Mouse (Mus musculus) lung, embryonic 16.5 days (tissue): ENCODE measurements at regions not wholly inside any gene's neighbourhood (a gene's known extent, or its start where the extent isn't known, plus 50 kb on each side); places are given as distances from the start of the nearest gene placed in this dataset.
"Not testable (repeated sequence)": the region's sequence is repeated elsewhere in the genome, so short reads cannot be mapped to it uniquely, and the experiment has no call there.

Source experiments
- ATAC-seq: fragments of 200-750 bp; cut with Nextera tagmentation; 2 replicates; pipeline ENCODE4 v1.8.0; 2017; ENCODE audit warnings: low read depth, mild to moderate bottlenecking, moderate library complexity
- H3K27ac ChIP-seq: fragments of 300-500 bp; sonication (generic); 2 replicates; pipeline ENCODE4 v1.5.1; 2014; ENCODE audit warnings: mild to moderate bottlenecking, control low read depth, low read length
- H3K27me3 ChIP-seq: fragments of 300-500 bp; sonication (generic); 2 replicates; pipeline ENCODE4 v1.6.1; 2014; ENCODE audit warnings: low read depth, low read length, mixed read lengths; ENCODE audit not compliant: control insufficient read depth, insufficient read depth
- H3K36me3 ChIP-seq: fragments of 300-500 bp; sonication (generic); 2 replicates; pipeline ENCODE4 v1.6.1; 2014; ENCODE audit warnings: low read length; ENCODE audit not compliant: control insufficient read depth, insufficient read depth
- H3K4me1 ChIP-seq: fragments of 300-500 bp; sonication (generic); replicated peaks from 2 replicates; pipeline ENCODE4 v1.6.1; 2014; ENCODE audit warnings: low read length, mixed read lengths; ENCODE audit not compliant: control insufficient read depth, insufficient read depth
- H3K4me2 ChIP-seq: fragments of 300-500 bp; sonication (generic); 2 replicates; pipeline ENCODE4 v1.6.1; 2014; ENCODE audit warnings: low read depth, low read length, control low read depth
- H3K4me3 ChIP-seq: fragments of 300-500 bp; sonication (generic); 2 replicates; pipeline ENCODE4 v1.5.1; 2014; ENCODE audit warnings: mild to moderate bottlenecking, low read length, control low read depth
- H3K9ac ChIP-seq: fragments of 300-500 bp; sonication (generic); 2 replicates; pipeline ENCODE4 v1.6.1; 2014; ENCODE audit warnings: low read length, control low read depth
- H3K9me3 ChIP-seq: fragments of 300-500 bp; sonication (generic); 2 replicates; pipeline ENCODE4 v1.6.1; 2016; ENCODE audit warnings: low read length; ENCODE audit not compliant: control insufficient read depth
- WGBS: fragments of 180-500 bp; shearing (Covaris S2); extraction: QIAGEN DNeasy Blood & Tissue Kit; methylation state at CpG from one replicate; pipeline ENCODE4 v1.1.7; 2014; 5-methylcytosine and 5-hydroxymethylcytosine counted together

DNA sequence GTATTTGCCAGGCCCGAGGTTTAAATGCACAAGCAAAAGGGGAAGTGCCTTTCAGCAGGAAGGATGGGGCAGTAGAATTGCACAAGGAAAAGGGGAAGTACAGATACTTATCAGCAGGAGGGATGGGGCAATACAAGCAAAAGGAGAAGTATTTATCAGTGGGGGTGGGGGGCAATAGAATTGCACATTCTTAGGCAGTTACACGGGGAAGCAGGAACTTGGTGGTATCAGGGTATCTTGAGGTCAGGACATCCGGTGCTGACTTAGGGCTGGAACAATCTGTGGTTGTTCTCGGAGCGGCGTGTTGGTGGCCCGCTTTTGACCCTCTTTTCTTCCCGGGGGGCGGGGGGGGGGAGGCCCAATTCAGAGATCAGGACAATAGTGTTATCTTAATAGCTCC is 112.4 kb upstream of the Tmem150c start:
- 84% methylated on average over 9 of the region's 9 CpGs for WGBS
- not testable (repeated sequence) for H3K27ac ChIP-seq, H3K4me2 ChIP-seq, H3K4me3 ChIP-seq, H3K27me3 ChIP-seq, H3K36me3 ChIP-seq, H3K4me1 ChIP-seq, H3K9me3 ChIP-seq, H3K9ac ChIP-seq, ATAC-seq

DNA sequence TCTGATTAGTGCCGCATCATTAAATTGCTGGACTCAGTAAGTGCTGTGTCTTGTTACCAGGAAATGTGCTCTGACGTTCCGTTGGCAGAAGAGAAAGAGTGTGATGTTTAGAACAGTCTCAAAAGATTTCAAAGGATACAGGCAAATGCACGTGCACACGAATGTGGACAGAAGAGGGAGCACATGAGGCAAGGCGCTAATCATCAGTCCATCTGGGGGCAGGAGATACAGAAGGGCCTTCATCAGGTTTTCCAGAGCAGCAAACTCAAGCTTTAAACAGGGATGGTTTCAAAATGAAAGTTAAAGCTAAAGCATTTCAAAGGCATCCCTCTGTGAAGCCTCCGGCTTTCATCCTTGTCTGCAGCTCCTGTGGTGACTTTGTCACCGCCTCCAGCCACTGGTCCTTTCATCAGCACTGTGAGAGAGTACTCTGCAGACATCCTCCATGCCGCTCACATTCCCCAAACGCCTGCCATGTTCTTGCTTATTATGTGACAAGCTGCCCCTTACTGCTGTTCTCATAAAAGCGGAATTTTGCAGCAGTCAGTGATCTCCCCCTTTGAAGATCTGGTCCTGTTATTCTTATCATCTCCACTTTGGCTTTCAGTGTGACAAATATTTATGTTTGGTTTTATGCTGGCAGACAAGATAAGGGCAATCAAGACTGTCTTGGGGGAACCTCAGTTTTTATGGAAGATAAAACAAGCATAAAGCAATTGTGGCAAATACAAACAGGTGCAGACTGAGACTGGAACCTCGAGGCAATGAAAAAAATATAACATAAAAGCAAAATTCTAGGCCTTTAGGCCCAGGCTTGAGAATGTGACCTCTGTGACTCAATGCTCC is 111.5 kb upstream of the Tmem150c start:
- Histone ChIP-seq H3K4me2 (no peak overlapping the region), H3K27me3 (no peaks in the 10 kb centered on the region), H3K4me1 (no peaks in the 10 kb centered on the region), H3K36me3 (no peaks in the 10 kb centered on the region), H3K27ac (no peak overlapping the region), H3K4me3 (no peak overlapping the region), H3K9ac (no peak overlapping the region), H3K9me3 (no peaks in the 10 kb centered on the region)
- ATAC-seq, result no peak
- 54% methylated on average over 12 of the region's 12 CpGs for WGBS

DNA sequence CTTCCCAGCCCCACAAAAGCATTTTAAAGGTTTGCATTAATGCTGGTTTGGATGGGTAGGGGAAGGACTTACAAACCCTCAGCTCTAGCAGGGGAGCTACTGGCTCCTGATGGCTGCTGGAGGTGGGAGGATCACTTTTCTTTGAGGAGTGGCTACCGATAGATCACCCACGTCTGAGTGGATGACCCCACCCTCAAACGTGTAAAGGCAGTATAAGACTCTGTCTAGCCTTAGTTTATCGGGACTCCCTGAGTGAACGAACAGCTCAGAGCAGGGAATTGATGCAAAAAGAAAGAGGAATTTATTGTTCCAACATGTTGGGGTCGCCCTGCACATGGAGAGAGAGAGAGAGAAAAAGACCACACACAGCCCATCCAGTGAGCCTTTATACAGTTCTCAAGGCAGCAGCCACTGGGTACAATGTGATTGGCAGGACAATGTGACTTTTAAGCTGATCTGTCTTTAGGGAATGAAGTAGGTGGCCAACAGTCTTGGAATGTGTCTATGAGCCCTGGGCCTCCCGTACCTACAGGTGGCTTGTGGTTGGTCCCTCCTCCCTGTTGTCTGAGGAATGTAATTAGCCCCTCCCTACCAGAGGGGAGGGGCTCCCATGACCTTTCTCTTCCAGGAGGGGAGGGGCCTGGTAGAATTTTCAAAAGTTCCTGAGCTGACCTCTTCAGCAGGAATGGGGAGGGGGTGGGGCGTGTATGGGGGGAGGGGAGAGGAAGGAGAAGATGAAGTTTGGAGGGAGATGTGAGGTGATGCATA is 108.7 kb upstream of the Tmem150c start:
- Histone ChIP-seq H3K27me3 (no peaks in the 10 kb centered on the region), H3K4me3 (no peak overlapping the region), H3K4me1 (no peaks in the 10 kb centered on the region), H3K36me3 (no peaks in the 10 kb centered on the region), H3K4me2 (no peak overlapping the region), H3K9me3 (no peaks in the 10 kb centered on the region), H3K27ac (no peak overlapping the region), H3K9ac (no peak overlapping the region)
- WGBS, result 56% methylated on average over 8 of the region's 8 CpGs
- ATAC-seq, result no peak

DNA sequence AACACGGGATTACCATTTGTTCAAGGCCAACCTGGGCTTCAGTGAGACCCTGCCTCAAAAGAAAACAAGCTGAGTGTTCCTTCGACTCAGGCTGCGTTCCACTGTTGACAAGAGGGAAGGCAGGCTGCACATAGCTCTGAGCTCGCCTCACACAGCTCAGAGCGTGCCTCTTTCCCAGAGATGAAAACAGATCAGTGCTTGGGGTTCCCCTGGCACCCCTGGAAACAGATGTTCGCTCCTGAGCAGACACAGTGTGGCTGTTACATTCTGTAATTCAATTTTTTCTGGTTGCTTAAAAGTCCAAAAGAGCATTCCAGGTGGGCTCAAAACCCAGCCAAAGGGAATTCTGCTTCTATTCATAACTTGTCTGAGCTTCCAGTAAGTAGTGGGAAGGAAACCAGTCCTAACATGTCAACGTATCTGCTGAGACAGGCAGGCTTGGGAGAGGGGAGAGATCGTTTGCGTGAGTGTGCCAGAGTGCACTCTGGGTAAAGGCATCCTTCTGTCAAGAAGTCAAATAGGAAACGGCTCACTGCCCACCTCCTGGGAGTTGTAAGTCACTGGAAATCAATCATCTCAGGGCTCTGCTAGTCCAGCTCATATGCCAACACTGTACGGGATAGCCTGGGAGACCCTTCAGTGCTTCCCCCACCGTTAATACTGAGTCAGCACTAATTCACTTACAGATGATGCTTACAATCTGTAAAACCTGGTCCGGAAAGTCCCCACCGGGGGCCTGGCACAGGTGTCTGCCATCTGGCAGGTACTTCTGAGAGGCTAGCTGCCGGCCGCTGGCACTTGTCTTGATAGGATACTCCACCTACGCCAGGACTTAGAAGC is 107.3 kb upstream of the Tmem150c start:
- no peaks in the 10 kb centered on the region for H3K36me3 ChIP-seq
- no peak overlapping the region for H3K4me2 ChIP-seq

DNA sequence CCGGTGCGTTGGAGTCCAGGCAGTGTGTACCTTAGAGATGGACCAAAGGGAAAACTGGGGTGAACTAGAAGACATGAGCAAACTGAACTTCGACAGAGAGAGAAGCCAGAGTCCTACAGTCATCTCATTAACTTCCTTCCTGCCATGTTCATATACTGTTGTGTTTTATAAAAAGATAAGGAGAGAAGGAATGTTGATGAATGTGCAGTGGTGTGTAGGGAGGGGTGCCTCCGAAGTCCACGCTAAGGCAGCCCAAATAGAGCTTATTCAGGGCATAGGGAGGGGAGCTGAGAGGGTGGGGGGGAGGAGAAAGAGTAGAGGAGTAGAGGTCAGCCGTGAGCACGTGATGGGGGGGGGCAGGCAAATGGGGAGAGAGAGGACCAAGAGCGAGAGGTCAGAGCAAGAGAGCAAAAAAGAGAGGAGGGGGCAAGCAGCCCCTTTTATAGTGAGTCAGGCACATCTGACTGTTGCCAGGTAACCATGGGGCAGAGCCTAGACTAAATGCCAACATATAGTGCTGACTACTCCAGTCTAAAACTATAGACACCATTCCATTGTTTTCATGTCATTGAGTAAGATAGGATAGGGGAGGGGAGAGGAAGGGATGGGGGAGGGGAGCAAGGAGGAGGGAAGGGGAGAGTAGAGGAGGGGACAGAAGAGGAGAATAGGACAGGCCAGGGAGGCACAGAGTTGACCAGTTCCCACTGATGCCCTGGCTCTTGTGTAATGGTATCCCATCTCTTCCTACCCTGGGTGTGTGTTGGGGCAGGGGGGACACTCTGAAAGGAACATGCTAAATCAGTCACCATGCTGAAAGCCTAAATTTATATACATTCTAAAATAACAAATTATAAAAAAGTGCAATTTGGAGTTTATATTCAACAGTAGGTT is 100.4 kb upstream of the Tmem150c start:
- H3K9me3 ChIP-seq, result no peaks in the 10 kb centered on the region
- H3K27ac ChIP-seq, result peak overlapping the region; percentile 79
- H3K4me1 ChIP-seq, result peaks cover 14% of the 10 kb centered on the region
- H3K36me3 ChIP-seq, result no peaks in the 10 kb centered on the region
- H3K4me2 ChIP-seq, result no peak overlapping the region
- H3K27me3 ChIP-seq, result no peaks in the 10 kb centered on the region
- 41% methylated on average over 8 of the region's 8 CpGs for WGBS
- peak; percentile 63 for ATAC-seq
- no peak overlapping the region for H3K4me3 ChIP-seq
- H3K9ac ChIP-seq, result no peak overlapping the region

More for the DNA sequence above, 107.3 kb upstream of the Tmem150c start:
- Histone ChIP-seq H3K4me1 (no peaks in the 10 kb centered on the region), H3K4me3 (no peak overlapping the region), H3K27me3 (no peaks in the 10 kb centered on the region), H3K9ac (no peak overlapping the region), H3K27ac (no peak overlapping the region), H3K9me3 (no peaks in the 10 kb centered on the region)
- 46% methylated on average over 17 of the region's 17 CpGs for WGBS
- peak; percentile 28; the same call in 1 of the 2 replicates for ATAC-seq

DNA sequence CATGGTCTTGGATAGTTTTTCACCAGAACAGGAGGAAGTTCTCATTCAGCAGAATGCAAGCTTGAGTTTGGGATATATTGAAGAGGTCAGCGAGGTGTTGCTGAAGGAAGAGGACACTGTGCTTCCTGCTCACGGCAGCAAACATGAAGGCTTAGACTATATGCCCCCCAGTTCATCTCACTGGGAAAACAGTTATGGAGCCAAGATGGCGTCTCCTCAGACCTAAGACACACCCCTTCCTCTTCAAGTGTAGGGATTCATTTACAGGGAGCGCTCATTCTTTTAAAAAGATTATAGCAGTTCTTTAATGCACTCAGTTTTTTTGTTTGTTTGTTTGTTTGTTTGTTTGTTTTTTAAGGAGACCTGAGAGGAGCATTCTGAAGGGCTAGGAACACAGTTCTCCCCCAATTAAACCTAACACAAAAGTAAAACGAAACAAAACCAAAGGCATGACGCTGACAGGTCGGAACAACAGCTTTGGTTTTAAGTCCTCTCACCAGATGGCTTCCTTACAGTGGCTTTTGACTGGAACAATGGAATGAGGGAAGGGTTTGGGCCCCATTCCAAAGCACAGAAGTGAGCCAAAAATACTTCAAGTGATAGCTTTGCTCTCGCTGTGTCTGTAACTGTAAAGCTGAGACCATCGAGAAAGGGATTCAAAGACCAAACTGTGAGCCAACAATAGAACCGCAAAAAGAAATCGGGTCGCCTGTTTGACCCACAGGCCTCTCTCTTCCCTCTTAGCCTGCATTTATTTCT is 99.5 kb upstream of the Tmem150c start:
- Histone ChIP-seq H3K36me3 (no peaks in the 10 kb centered on the region), H3K27ac (peak overlapping the region; percentile 79), H3K9me3 (no peaks in the 10 kb centered on the region), H3K4me1 (peaks cover 14% of the 10 kb centered on the region), H3K4me2 (no peak overlapping the region), H3K27me3 (no peaks in the 10 kb centered on the region), H3K4me3 (no peak overlapping the region), H3K9ac (no peak overlapping the region)
- peak; percentile 88 for ATAC-seq
- WGBS, result 43% methylated on average over 12 of the region's 12 CpGs

DNA sequence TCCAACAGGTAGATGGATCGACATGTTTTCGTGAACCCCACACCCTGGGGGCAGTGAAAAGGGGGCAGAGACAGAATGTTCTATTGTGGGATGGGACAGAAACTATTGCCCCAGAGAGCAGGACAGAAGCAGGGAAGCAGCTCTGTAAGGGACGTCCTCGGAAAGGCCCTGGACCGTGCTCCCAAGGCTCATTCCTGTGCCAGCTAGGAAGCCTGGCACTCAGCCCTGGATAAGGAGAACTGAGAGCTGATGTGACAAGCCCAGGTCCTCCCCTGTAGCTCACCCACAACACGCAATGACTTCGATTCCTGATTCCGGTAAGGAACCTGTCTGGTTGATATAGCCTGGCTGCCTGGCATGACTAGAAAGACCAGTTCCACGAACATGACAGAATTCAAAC is 95.7 kb upstream of the Tmem150c start:
- H3K4me1 ChIP-seq, result peaks cover 13% of the 10 kb centered on the region
- H3K9me3 ChIP-seq, result no peaks in the 10 kb centered on the region
- H3K36me3 ChIP-seq, result no peaks in the 10 kb centered on the region
- H3K27me3 ChIP-seq, result no peaks in the 10 kb centered on the region
- WGBS, result 70% methylated on average over 9 of the region's 9 CpGs
- no peak overlapping the region for H3K4me2 ChIP-seq
- ATAC-seq, result no peak
- no peak overlapping the region for H3K4me3 ChIP-seq
- H3K9ac ChIP-seq, result no peak overlapping the region
- no peak overlapping the region for H3K27ac ChIP-seq

DNA sequence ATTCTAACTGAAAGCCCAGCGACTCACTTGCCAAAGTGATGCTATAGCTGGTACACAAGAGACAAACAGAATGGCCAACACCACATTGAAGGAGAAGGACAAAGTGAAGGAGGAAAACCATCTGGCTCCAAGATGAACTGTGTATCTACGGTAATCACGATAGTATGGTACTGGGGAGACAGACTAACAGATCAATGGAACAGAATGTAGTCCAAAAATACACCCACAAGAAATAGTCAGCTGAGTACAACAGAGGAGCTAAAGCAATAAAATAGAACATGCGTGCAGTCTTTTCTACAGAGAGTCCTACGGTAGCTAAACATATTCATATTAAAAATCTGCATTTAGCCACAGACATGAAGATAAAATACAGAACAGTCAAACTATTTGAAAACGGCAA is 92.4 kb upstream of the Tmem150c start:
- Histone ChIP-seq H3K27me3 (no peaks in the 10 kb centered on the region), H3K9me3 (no peaks in the 10 kb centered on the region), H3K9ac (no peak overlapping the region), H3K36me3 (no peaks in the 10 kb centered on the region), H3K27ac (no peak overlapping the region), H3K4me3 (no peak overlapping the region), H3K4me1 (no peaks in the 10 kb centered on the region), H3K4me2 (no peak overlapping the region)
- ATAC-seq, result no peak
- 90% methylated on average over 6 of the region's 6 CpGs for WGBS
